Mouse (Mus musculus) limb, embryonic 14.5 days (tissue): ENCODE results near the gene Ctnnd2. TPM values are rescaled to one million over a fixed set of nuclear protein-coding genes. Genes with fewer than 3 reads are reported as not detected.

Source experiments
- ATAC-seq: fragments of 200-750 bp; cut with Nextera tagmentation; 2 replicates; pipeline ENCODE4 v1.8.0; 2017; ENCODE audit warnings: low read depth, moderate number of reproducible peaks, moderate TSS enrichment; ENCODE audit not compliant: low FRiP score
- DNase-seq: peaks from one replicate; pipeline ENCODE4 v3.0.0-alpha.2; 2015; ENCODE audit warnings: low spot score
- H3K27ac ChIP-seq: fragments of 300-500 bp; sonication (generic); replicated peaks from 2 replicates; pipeline ENCODE4 v1.5.1; 2014; ENCODE audit warnings: low read depth, mild to moderate bottlenecking, low read length, moderate library complexity, mixed read lengths
- H3K27me3 ChIP-seq: fragments of 300-500 bp; sonication (generic); 2 replicates; pipeline ENCODE4 v1.6.1; 2014; ENCODE audit warnings: low read length, mixed read lengths; ENCODE audit not compliant: control insufficient read depth, insufficient read depth
- H3K36me3 ChIP-seq: fragments of 300-500 bp; sonication (generic); 2 replicates; pipeline ENCODE4 v1.6.1; 2014; ENCODE audit warnings: mild to moderate bottlenecking, low read length, moderate library complexity, mixed read lengths; ENCODE audit not compliant: control insufficient read depth, insufficient read depth
- H3K4me1 ChIP-seq: fragments of 300-500 bp; sonication (generic); 2 replicates; pipeline ENCODE4 v1.6.1; 2014; ENCODE audit warnings: antibody characterized with exemption, low read length, mixed read lengths; ENCODE audit not compliant: control insufficient read depth, insufficient read depth
- H3K4me2 ChIP-seq: fragments of 300-500 bp; sonication (generic); replicated peaks from 2 replicates; pipeline ENCODE4 v1.6.1; 2014; ENCODE audit warnings: low read depth, mild to moderate bottlenecking, low read length, moderate library complexity; ENCODE audit not compliant: severe bottlenecking
- H3K4me3 ChIP-seq: fragments of 300-500 bp; sonication (generic); replicated peaks from 2 replicates; pipeline ENCODE4 v1.5.1; 2014; ENCODE audit warnings: low read length
- H3K9ac ChIP-seq: fragments of 300-500 bp; sonication (generic); 2 replicates; pipeline ENCODE4 v1.6.1; 2014; ENCODE audit warnings: mild to moderate bottlenecking, low read depth, low read length, moderate library complexity; ENCODE audit not compliant: severe bottlenecking
- H3K9me3 ChIP-seq: fragments of 300-500 bp; sonication (generic); 2 replicates; pipeline ENCODE4 v1.6.1; 2016; ENCODE audit warnings: low read length; ENCODE audit not compliant: control insufficient read depth
- POLR2A ChIP-seq: fragments of 200-500 bp; IDR thresholded peaks from 2 replicates; pipeline ENCODE4 v1.8.0; 2012; ENCODE audit warnings: inconsistent platforms, mild to moderate bottlenecking, moderate library complexity, borderline replicate concordance; ENCODE audit not compliant: insufficient read depth, insufficient read length; ENCODE audit errors: extremely low read depth
- WGBS: fragments of 180-500 bp; shearing (Covaris S2); extraction: QIAGEN DNeasy Blood & Tissue Kit; methylation state at CpG from one replicate; pipeline ENCODE4 v1.1.7; 2014; 5-methylcytosine and 5-hydroxymethylcytosine counted together
- polyA plus RNA-seq, 2 experiments: library from polyadenylated mRNA; depleted of rRNA in 1 of 2; stranded (reverse) in 1 of 2; unstranded in 1 of 2; fragments of >200 nt; fragmentation: Nextera tagmentation in 1 of 2; extraction: Ambion mirVana in 1 of 2; gene quantifications; 2 replicates each; pipeline versions ENCODE4 v1.2.1 to v1.2.3; 2012 to 2014

Ctnnd2 gene
- polyA plus RNA-seq, 2 experiments, result 3.6 to 4.2 TPM

DNA sequence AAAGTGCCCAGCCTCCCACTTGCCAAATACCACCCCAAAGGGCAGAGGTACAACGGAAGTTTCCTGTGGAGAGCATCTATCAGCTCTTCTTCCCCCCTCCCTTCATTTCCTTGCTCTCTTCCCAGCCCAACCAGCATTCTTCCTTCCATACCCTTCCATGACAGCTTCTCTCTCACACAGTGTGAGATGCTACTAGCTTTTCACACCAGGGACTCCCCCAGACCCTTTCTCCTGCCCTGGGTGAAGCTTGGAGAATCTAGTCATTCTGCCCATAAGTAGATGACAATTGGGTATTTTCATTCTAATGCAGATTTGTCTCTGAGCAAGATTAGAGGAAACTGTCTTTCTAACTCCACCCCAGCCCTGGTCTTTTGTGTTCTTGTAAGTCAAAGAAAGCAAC is 473.3 kb downstream of the Ctnnd2 start:
- no peaks in the 10 kb centered on the region for H3K9me3 ChIP-seq
- WGBS, result 47% methylated on average over 1 of the region's 1 CpGs
- no peak overlapping the region for H3K27ac ChIP-seq
- H3K9ac ChIP-seq, result no peak overlapping the region
- no peak overlapping the region for H3K4me3 ChIP-seq
- peaks cover 31% of the 10 kb centered on the region for H3K27me3 ChIP-seq
- H3K36me3 ChIP-seq, result no peaks in the 10 kb centered on the region
- no peak overlapping the region for H3K4me2 ChIP-seq
- peaks cover 4% of the 10 kb centered on the region; the same call in 1 of the 2 replicates for H3K4me1 ChIP-seq
- ATAC-seq, result no peak
- no peak for DNase-seq
- no peak for TF ChIP-seq POLR2A

DNA sequence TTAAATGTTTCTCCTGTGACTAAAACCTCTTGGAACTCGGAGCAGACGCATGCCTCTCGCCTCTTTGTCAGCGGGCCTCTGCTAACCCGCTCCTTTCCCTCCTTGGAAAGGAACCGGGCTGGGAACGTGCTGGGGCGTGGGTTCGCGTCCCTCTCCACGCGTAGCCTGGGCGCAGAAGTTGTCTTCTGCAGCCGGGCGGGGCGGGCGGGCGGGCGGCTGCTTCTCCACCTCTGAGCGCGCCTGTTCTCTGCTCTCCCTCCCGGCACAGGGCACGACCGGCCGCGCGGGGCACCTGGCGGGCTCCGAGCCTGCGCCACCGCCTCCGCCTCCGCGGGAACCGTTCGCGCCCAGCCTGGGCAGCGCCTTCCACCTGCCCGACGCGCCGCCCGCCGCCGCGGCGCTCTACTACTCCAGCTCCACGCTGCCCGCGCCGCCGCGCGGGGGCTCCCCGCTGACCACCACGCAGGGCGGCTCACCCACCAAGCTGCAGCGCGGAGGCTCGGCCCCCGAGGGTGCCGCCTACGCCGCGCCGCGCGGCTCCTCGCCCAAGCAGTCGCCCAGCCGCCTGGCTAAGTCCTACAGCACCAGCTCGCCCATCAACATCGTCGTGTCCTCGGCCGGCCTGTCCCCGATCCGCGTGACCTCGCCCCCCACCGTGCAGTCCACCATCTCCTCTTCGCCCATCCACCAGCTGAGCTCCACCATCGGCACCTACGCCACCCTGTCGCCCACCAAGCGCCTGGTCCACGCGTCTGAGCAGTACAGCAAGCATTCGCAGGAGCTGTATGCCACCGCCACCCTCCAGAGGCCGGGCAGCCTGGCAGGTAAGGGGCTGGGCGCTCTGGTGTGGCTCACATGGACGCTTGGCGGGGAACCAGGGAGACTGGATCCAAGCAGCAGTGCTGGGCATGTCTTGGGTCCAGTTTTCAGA is 474.4 kb downstream of the Ctnnd2 start:
- Histone ChIP-seq H3K4me3 (peak overlapping the region; percentile 52), H3K27ac (no peak overlapping the region), H3K4me2 (peak overlapping the region; percentile 99), H3K9me3 (no peaks in the 10 kb centered on the region), H3K36me3 (no peaks in the 10 kb centered on the region), H3K27me3 (peaks cover 31% of the 10 kb centered on the region), H3K4me1 (peaks cover 4% of the 10 kb centered on the region; the same call in 1 of the 2 replicates), H3K9ac (peak overlapping the region; percentile 57)
- ATAC-seq, result peak; percentile 34; the same call in 1 of the 2 replicates
- no peak for DNase-seq
- TF ChIP-seq POLR2A, result no peak
- WGBS, result 3% methylated on average over 41 of the region's 94 CpGs

DNA sequence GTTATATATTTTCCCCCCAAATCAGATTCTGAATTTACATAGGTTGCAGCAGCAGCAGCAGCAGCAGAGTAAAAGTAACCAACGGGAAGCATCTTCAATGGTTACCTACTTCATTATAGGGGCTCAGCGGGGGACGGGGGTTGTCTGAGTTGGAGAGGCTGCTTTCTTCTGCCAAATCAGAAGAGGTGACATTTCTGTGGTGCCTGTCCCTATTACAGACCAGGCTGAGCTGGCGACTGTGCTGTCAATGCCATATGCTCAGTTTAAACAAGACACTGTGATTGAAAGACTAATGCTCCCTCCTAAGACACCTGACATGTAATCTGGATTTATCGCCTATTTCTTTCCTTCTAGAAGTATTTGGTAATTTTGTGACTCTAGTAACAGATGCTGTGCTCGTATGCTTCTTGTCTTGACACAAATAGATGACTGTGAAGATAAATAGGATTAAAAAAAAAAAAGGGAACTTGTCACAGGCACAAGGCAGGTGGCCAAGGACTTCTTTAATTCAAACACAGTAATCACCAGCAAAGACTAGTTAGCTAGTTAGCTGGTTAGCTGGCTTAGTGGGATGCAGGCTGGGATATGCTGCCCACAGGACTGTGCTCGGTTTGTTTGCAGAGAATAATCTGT is 475.4 kb downstream of the Ctnnd2 start:
- Histone ChIP-seq H3K9me3 (no peaks in the 10 kb centered on the region), H3K27me3 (peaks cover 31% of the 10 kb centered on the region), H3K4me3 (no peak overlapping the region), H3K4me2 (peak overlapping the region; percentile 99; the same call in 1 of the 2 replicates), H3K27ac (no peak overlapping the region), H3K36me3 (no peaks in the 10 kb centered on the region), H3K4me1 (peaks cover 4% of the 10 kb centered on the region; the same call in 1 of the 2 replicates), H3K9ac (no peak overlapping the region)
- WGBS, result 46% methylated on average over 7 of the region's 7 CpGs
- ATAC-seq (no peak), DNase-seq (no peak)
- no peak for TF ChIP-seq POLR2A

DNA sequence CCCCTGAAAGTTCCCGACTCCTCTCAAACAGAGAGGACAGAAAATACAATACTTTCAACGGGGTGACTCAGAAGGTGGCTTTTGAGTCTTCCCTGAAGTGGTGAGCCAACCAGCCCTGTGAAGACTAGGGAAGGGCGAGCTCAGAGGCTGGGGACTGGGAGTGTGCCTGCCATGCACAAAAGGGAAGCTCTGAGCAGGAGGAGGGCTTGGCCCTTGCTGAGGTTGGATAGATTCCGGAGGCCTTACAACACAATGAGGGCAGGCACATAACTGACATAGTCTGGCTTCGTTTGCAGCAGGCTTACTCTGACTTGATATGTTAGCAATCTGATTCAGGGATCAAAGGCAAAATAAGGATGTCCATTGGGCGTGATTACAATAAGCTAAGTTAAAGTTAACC is 477.6 kb downstream of the Ctnnd2 start:
- Histone ChIP-seq H3K27ac (no peak overlapping the region), H3K4me1 (peaks cover 4% of the 10 kb centered on the region; the same call in 1 of the 2 replicates), H3K4me3 (no peak overlapping the region), H3K9me3 (no peaks in the 10 kb centered on the region), H3K4me2 (no peak overlapping the region), H3K9ac (no peak overlapping the region), H3K36me3 (no peaks in the 10 kb centered on the region), H3K27me3 (peaks cover 31% of the 10 kb centered on the region)
- ATAC-seq (no peak), DNase-seq (no peak)
- WGBS, result 81% methylated on average over 6 of the region's 6 CpGs
- TF ChIP-seq POLR2A, result no peak

DNA sequence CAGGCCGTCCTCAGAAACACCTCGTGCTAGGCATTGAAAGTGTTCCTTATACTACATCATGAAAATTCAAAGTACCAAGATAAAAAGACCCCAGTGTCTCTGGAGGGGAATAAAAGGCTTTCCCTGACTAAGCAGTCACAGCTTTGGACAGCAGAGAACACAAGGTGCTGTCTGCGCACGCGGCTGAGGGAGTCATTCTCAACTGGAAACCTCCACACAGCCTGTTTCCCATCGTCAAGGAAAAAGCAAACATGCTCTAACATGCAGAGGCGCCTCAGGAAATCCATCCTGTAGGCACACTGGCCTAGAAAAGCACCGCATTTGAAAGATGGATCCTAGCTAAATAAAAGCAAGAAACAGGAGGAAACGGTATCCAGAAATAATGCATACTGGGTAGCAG is 483.0 kb downstream of the Ctnnd2 start:
- ATAC-seq (no peak), DNase-seq (peak; percentile 18)
- WGBS, result 57% methylated on average over 9 of the region's 9 CpGs
- Histone ChIP-seq H3K27me3 (no peaks in the 10 kb centered on the region), H3K27ac (no peak overlapping the region), H3K4me3 (no peak overlapping the region), H3K9me3 (no peaks in the 10 kb centered on the region), H3K9ac (no peak overlapping the region), H3K36me3 (no peaks in the 10 kb centered on the region), H3K4me1 (no peaks in the 10 kb centered on the region; the same call in 1 of the 2 replicates), H3K4me2 (no peak overlapping the region)
- TF ChIP-seq POLR2A, result no peak
